Mouse (Mus musculus): ENCODE results near the gene Kdelr2. TPM values are rescaled to one million over a fixed set of nuclear protein-coding genes. Genes with fewer than 3 reads are reported as not detected.
A peak's percentile ranks its signal among the peaks of the same experiment; 100 is the strongest.

The Kdelr2 gene
- polyA plus RNA-seq, 1 experiment from 2014 or later: 169 TPM

DNA sequence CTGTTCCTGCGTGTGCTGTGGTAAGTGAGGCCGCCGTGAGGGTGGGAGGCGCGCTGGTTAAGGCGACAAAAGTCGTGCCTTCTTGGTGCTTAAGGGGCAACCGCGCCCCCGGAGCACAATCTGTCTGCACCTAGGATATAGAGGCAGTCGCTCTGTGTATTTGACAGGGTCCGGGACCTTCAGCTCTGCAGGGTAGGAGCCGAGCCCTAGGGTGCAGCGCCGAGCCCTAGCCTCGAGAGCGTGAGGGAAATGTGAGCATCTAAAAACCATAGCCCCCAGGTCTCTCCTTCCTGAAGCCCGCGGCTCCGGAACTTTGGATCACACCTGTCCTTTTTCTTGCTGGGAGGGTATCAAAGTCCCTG is 61.1 kb downstream of the Kdelr2 start:
- ATAC-seq (ENCODE audit: low FRiP score): no peak; the same call in 1 of the 2 replicates
- H3K27me3 ChIP-seq: no peaks in the 10 kb centered on the region
- under 1% methylated on average over 20 of the region's 20 CpGs for WGBS
- peak overlapping the region; percentile 85 for H3K4me2 ChIP-seq
- H3K27ac ChIP-seq: no peak overlapping the region
- peaks cover 24% of the 10 kb centered on the region for H3K36me3 ChIP-seq (replicated peaks)
- H3K4me3 ChIP-seq (replicated peaks): peak overlapping the region; percentile 75
- peaks cover 19% of the 10 kb centered on the region for H3K4me1 ChIP-seq
- H3K9me3 ChIP-seq: no peaks in the 10 kb centered on the region
- H3K9ac ChIP-seq: peak overlapping the region; percentile 76

DNA sequence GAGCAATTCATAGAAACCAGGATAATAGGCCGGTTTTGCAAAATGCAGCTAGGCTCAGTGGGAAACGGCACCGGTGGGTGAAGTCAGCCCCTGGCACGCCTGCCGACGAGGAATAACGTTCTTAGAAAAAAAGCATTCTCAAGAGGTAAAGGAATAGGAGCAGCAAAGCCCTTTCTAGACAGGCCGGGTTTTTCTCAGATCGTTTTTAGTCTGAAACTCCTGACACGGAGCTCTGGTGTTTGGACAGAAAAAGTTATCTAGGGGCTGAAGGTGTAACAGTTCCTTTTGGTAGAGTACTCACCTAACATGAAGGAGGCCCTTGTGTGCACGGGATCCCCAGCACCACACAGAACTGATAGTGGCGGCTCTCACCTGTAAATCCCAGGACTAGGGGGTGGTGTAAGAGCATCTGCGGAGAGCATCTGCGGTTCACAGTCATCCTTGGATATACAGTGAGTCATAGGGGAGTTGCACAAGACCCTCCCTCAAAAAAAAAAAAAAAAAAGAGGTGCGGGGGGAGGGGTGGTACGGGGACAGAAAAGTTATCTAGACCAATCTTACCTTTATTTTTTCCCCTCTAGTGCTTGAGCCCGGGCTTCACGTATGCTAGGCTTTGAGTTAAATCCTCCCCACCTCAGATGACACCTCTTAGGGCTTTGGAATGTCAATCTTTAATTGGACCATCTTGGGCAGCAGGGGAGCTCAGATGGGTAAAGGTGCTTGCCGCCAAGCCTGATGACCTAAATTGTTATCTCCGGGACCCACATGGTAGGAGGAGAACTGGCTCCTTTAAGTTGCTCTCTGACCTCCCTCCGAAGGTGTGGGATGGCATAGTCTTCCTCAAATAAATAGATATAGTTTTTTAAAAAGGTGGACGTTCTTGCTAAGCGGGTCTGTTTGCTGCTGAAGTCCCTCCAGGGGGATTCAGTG is 61.8 kb downstream of the Kdelr2 start:
- Histone ChIP-seq H3K4me2 (peak overlapping the region; percentile 85), H3K4me1 (peaks cover 19% of the 10 kb centered on the region), H3K4me3 (replicated peaks) (peak overlapping the region; percentile 75), H3K36me3 (replicated peaks) (peaks cover 28% of the 10 kb centered on the region), H3K9ac (peak overlapping the region; percentile 76), H3K9me3 (no peaks in the 10 kb centered on the region), H3K27ac (no peak overlapping the region), H3K27me3 (no peaks in the 10 kb centered on the region)
- ATAC-seq (ENCODE audit: low FRiP score): no peak
- WGBS: 37% methylated on average over 23 of the region's 23 CpGs

DNA sequence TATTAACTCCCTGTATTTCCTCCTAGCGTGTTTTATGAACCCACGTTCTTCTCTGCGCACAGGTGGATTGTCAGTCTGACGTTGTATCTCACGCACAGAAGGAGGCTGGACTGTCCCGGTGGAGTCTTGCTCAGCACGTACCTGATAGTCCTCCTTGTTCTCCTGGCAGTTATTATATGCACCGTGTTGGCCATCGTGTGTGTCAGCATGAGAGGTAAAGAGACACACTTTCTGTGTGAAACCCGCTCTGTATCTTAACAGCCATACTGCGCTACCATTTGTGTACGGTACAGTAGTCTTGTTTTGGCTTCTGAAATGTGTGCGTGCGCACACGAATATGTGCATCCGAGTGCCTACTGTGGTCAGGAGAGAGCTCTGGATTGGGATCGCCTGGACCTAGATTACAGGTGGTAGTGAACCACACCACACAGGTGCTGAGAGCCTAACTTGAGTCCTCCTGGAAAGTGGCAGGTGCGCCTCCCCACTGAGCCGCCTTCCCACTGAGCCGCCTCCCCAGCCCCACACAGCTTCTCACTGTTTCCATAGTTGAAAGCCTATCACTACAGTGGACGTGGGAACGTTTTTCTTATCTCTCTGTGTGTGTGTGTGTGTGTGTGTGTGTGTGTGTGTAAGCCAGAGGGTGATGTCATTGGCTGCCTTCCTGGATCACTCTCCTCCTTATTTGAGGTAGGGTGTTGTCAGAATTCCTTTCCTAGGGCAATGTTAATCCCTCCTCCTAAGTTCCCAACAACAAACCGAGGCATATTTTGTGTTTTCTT is 63.4 kb downstream of the Kdelr2 start:
- H3K27ac ChIP-seq: no peak overlapping the region
- WGBS: 94% methylated on average over 23 of the region's 23 CpGs
- H3K9ac ChIP-seq: no peak overlapping the region
- H3K27me3 ChIP-seq: no peaks in the 10 kb centered on the region
- no peak overlapping the region for H3K4me3 ChIP-seq (replicated peaks)
- H3K4me2 ChIP-seq: no peak overlapping the region
- ATAC-seq (ENCODE audit: low FRiP score): no peak
- no peaks in the 10 kb centered on the region for H3K9me3 ChIP-seq
- H3K36me3 ChIP-seq (replicated peaks): peaks cover 38% of the 10 kb centered on the region
- H3K4me1 ChIP-seq: peaks cover 19% of the 10 kb centered on the region

DNA sequence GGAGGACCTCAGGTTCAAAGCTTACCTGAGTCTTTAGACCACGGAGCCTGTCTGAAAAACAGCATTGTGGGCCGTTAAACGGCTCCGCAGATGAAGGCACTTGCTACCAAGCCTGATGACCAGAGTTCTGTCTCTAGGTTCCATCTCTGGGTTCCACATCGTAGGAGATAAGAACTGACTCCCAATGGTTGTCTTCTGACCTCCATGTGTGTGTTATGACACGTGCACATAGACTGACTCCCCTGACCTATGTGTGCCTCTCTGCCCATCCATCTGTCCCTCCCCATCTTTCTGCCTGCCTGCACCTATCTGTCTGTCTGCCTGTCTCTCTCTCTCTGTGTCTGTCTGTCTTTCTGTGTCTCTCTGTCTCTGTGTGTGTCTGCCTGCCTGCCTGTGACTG is 64.3 kb downstream of the Kdelr2 start:
- Histone ChIP-seq H3K9ac (no peak overlapping the region), H3K36me3 (replicated peaks) (peaks cover 39% of the 10 kb centered on the region), H3K27ac (no peak overlapping the region), H3K4me3 (replicated peaks) (no peak overlapping the region), H3K27me3 (no peaks in the 10 kb centered on the region), H3K9me3 (no peaks in the 10 kb centered on the region), H3K4me1 (peaks cover 19% of the 10 kb centered on the region), H3K4me2 (no peak overlapping the region)
- ATAC-seq (ENCODE audit: low FRiP score): no peak
- WGBS: 94% methylated on average over 6 of the region's 6 CpGs

GRCm38 (mm10) chr5:143469628-143470027 is 66.0 kb downstream of the Kdelr2 start:
- WGBS: 95% methylated on average over 8 of the region's 8 CpGs
- Histone ChIP-seq H3K27me3 (no peaks in the 10 kb centered on the region), H3K36me3 (replicated peaks) (peaks cover 55% of the 10 kb centered on the region)

GRCm38 (mm10) chr5:143470421-143471164 is 67.0 kb downstream of the Kdelr2 start:
- Histone ChIP-seq H3K4me2 (no peak overlapping the region), H3K9ac (no peak overlapping the region), H3K27me3 (no peaks in the 10 kb centered on the region), H3K36me3 (replicated peaks) (peaks cover 65% of the 10 kb centered on the region), H3K9me3 (no peaks in the 10 kb centered on the region), H3K4me3 (replicated peaks) (no peak overlapping the region), H3K4me1 (peaks cover 7% of the 10 kb centered on the region), H3K27ac (no peak overlapping the region)
- WGBS: 85% methylated on average over 15 of the region's 15 CpGs
- no peak for ATAC-seq (ENCODE audit: low FRiP score)

More at GRCm38 (mm10) chr5:143469628-143470027, 66.0 kb downstream of the Kdelr2 start:
- Histone ChIP-seq H3K4me1 (peaks cover 13% of the 10 kb centered on the region), H3K27ac (no peak overlapping the region), H3K9ac (no peak overlapping the region), H3K4me3 (replicated peaks) (no peak overlapping the region), H3K9me3 (no peaks in the 10 kb centered on the region), H3K4me2 (no peak overlapping the region)
- no peak for ATAC-seq (ENCODE audit: low FRiP score)

- peaks cover 70% of the 10 kb centered on the region for H3K36me3 ChIP-seq (replicated peaks)
- H3K27ac ChIP-seq: no peak overlapping the region
- no peaks in the 10 kb centered on the region for H3K9me3 ChIP-seq
- WGBS: 95% methylated on average over 3 of the region's 3 CpGs
- H3K9ac ChIP-seq: no peak overlapping the region
- H3K4me3 ChIP-seq (replicated peaks): no peak overlapping the region
- no peaks in the 10 kb centered on the region for H3K27me3 ChIP-seq
- peaks cover 1% of the 10 kb centered on the region; the same call in 1 of the 2 replicates for H3K4me1 ChIP-seq
- H3K4me2 ChIP-seq: no peak overlapping the region
- no peak for ATAC-seq (ENCODE audit: low FRiP score)
These were observed 67.5 kb downstream of the Kdelr2 start for GRCm38 (mm10) chr5:143471165-143471546.

Other genes starting within 250 kb of the Kdelr2 start
- gene Rbak, start 223.1 kb upstream of the Kdelr2 start, polyA plus RNA-seq (2016; fragmentation: Nextera tagmentation; extraction: Ambion mirVana): 17.5 and 17.9 TPM in 2 replicates
- gene Spdye4b, start 222.8 kb upstream of the Kdelr2 start, polyA plus RNA-seq (2016; fragmentation: Nextera tagmentation; extraction: Ambion mirVana): not detected in 2 replicates
- gene Spdye4a, start 176.9 kb upstream of the Kdelr2 start, polyA plus RNA-seq (2016; fragmentation: Nextera tagmentation; extraction: Ambion mirVana): not detected in 2 replicates
- gene Zfp12, start 168.7 kb upstream of the Kdelr2 start, polyA plus RNA-seq (2016; fragmentation: Nextera tagmentation; extraction: Ambion mirVana): 28.5 and 29.1 TPM in 2 replicates
- gene Zfp316, start 133.8 kb upstream of the Kdelr2 start, polyA plus RNA-seq (2016; fragmentation: Nextera tagmentation; extraction: Ambion mirVana): 13.2 and 13.9 TPM in 2 replicates
- 0.09 TPM in 1 of 2 replicates, not detected in the other for gene Zfp853, start 110.2 kb upstream of the Kdelr2 start, polyA plus RNA-seq (2016; fragmentation: Nextera tagmentation; extraction: Ambion mirVana)
- 60.4 and 61.5 TPM in 2 replicates for gene E130309D02Rik, start 88.5 kb upstream of the Kdelr2 start, polyA plus RNA-seq (2016; fragmentation: Nextera tagmentation; extraction: Ambion mirVana)
- 73.8 and 78.2 TPM in 2 replicates for gene Zdhhc4, start 74.6 kb upstream of the Kdelr2 start, polyA plus RNA-seq (2016; fragmentation: Nextera tagmentation; extraction: Ambion mirVana)
- 0.38 and 0.41 TPM in 2 replicates for gene Grid2ip, start 46.5 kb upstream of the Kdelr2 start, polyA plus RNA-seq (2016; fragmentation: Nextera tagmentation; extraction: Ambion mirVana)
- gene Daglb, start 60.7 kb downstream of the Kdelr2 start, polyA plus RNA-seq (2016; fragmentation: Nextera tagmentation; extraction: Ambion mirVana): 13.0 and 13.8 TPM in 2 replicates
- gene Rac1, start 124.2 kb downstream of the Kdelr2 start, polyA plus RNA-seq (2016; fragmentation: Nextera tagmentation; extraction: Ambion mirVana): 377 and 395 TPM in 2 replicates
- 25.7 and 27.8 TPM in 2 replicates for gene Cyth3, start 218.6 kb downstream of the Kdelr2 start, polyA plus RNA-seq (2016; fragmentation: Nextera tagmentation; extraction: Ambion mirVana)